Mouse (Mus musculus) small intestine, adult 2 months (tissue): ENCODE measurements around the gene Hspbp1. TPM values are rescaled to one million over a fixed set of nuclear protein-coding genes. Genes with fewer than 3 reads are reported as not detected.

Source experiments
- H3K27ac ChIP-seq: fragments of 200-500 bp; 2 replicates; pipeline ENCODE4 v1.5.1; 2012; ENCODE audit warnings: low read depth, low read length, control low read depth, inconsistent platforms; ENCODE audit not compliant: insufficient read depth
- H3K27me3 ChIP-seq: fragments of 200-500 bp; 2 replicates; pipeline ENCODE4 v1.6.1; 2012; ENCODE audit warnings: mild to moderate bottlenecking, moderate library complexity, low read length, inconsistent platforms; ENCODE audit not compliant: control insufficient read depth, insufficient read depth
- H3K36me3 ChIP-seq: fragments of 200-500 bp; 2 replicates; pipeline ENCODE4 v1.6.1; 2012; ENCODE audit warnings: mild to moderate bottlenecking, low read length, control low read depth, inconsistent platforms; ENCODE audit not compliant: control insufficient read depth, insufficient read depth
- H3K4me1 ChIP-seq: fragments of 200-500 bp; 2 replicates; pipeline ENCODE4 v1.6.1; 2012; ENCODE audit warnings: low read length, inconsistent platforms, mixed read lengths; ENCODE audit not compliant: control insufficient read depth, insufficient read depth, insufficient read length
- H3K4me3 ChIP-seq: fragments of 200-500 bp; 2 replicates; pipeline ENCODE4 v1.5.1; 2012; ENCODE audit warnings: low read depth, mild to moderate bottlenecking, control low read depth, inconsistent platforms, low read length, moderate library complexity
- CTCF ChIP-seq: fragments of 200-500 bp; IDR thresholded peaks from 2 replicates; pipeline ENCODE4 v1.5.1; 2012; ENCODE audit warnings: low read depth, mild to moderate bottlenecking, control low read depth, inconsistent platforms, low read length, moderate library complexity, mixed read lengths; ENCODE audit not compliant: insufficient replicate concordance, insufficient read length; ENCODE audit errors: extremely low read depth
- POLR2A ChIP-seq: fragments of 200-500 bp; IDR thresholded peaks from 2 replicates; pipeline ENCODE4 v1.6.1; 2012; ENCODE audit warnings: low read depth, mild to moderate bottlenecking, control low read depth, inconsistent platforms, low read length, moderate library complexity
- WGBS: fragments of 180-500 bp; shearing (Covaris S2); methylation state at CpG from one replicate; pipeline ENCODE4 v1.1.7; 2018; 5-methylcytosine and 5-hydroxymethylcytosine counted together
- polyA plus RNA-seq: library from polyadenylated mRNA; depleted of rRNA; stranded (reverse); fragments of >200 nt; gene quantifications from 2 replicates; pipeline ENCODE4 v1.2.3, GENCODE M21; 2012

Hspbp1 gene
- polyA plus RNA-seq, 1 experiment: 29.0 TPM

DNA sequence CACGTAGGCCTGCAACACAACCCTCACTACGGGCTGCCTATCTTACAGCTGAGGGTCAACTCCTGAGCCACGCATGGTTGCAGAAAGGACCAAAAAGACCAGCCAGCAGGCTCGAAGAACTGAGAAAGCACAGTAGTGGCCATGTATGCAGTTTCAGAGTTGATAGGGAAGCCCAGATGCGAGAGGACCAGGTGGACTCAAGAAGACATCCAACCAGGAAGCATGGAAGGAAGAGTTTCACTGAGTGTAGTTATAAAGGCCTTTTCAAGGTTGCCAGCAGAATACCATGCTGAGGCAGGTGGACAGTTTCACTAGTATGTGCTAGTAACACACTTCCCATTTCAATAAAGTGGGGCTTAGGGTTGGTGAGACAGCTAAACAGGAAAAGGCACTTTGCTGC, 32.1 kb downstream of the Hspbp1 start:
- Histone ChIP-seq H3K27ac (peak overlapping the region; percentile 93), H3K4me1 (peaks cover 44% of the 10 kb centered on the region; the same call in 1 of the 2 replicates), H3K36me3 (peaks cover 14% of the 10 kb centered on the region), H3K4me3 (no peak overlapping the region), H3K27me3 (no peaks in the 10 kb centered on the region)
- no peak for TF ChIP-seq POLR2A
- 70% methylated on average over 5 of the region's 5 CpGs for WGBS

DNA sequence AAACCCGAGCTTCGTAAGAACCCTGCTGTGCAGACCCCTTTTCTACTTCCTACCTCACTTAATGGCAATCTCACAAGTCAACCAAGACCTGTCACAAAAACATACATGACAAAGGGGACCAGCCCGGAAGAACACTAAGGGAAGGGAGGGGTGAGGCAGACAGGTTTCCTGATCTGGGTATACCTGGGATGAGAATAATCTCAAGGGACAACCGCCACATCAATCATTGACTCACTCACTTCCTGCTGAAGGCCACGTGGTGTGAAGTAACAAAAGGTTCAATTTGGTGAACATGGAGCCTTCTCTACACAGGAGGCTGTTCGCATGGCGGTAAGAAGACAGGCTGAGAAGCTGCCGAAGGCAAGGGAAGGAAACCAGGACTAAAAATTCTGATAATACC, 33.3 kb downstream of the Hspbp1 start:
- peak overlapping the region; percentile 42 for H3K27ac ChIP-seq
- WGBS: 19% methylated on average over 8 of the region's 8 CpGs

DNA sequence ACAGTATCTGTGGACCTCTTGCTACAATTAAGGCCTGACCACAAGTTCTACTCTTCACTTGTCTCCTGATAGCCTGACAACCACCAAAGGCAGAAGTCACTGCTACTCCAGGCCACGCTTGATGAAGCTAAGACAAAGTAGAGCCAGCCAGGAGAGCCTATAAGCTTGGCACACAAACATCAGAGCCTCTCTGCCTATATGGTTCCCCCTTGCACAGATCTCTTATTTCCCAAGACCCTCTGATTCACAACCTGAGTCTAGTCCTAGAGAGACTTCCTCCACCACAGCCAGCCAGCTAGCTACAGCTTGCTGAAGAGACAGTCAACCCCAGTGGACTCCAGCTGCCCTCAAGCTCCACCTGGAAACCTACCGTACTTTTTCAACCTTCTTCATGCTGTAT, 36.9 kb downstream of the Hspbp1 start:
- 68% methylated on average over 2 of the region's 2 CpGs for WGBS
- TF ChIP-seq CTCF: no peak
- TF ChIP-seq POLR2A: no peak
- H3K27ac ChIP-seq: 0 out of 2 replicates have a peak overlapping the region, but pooled peaks have one; percentile 3
- H3K36me3 ChIP-seq: peaks cover 38% of the 10 kb centered on the region
- H3K4me1 ChIP-seq: peaks cover 28% of the 10 kb centered on the region
- H3K27me3 ChIP-seq: no peaks in the 10 kb centered on the region
- no peak overlapping the region for H3K4me3 ChIP-seq

More for the DNA sequence above, 33.3 kb downstream of the Hspbp1 start:
- no peaks in the 10 kb centered on the region for H3K27me3 ChIP-seq
- TF ChIP-seq CTCF: no peak
- H3K36me3 ChIP-seq: peaks cover 18% of the 10 kb centered on the region
- H3K4me3 ChIP-seq: no peak overlapping the region
- peaks cover 39% of the 10 kb centered on the region for H3K4me1 ChIP-seq

DNA sequence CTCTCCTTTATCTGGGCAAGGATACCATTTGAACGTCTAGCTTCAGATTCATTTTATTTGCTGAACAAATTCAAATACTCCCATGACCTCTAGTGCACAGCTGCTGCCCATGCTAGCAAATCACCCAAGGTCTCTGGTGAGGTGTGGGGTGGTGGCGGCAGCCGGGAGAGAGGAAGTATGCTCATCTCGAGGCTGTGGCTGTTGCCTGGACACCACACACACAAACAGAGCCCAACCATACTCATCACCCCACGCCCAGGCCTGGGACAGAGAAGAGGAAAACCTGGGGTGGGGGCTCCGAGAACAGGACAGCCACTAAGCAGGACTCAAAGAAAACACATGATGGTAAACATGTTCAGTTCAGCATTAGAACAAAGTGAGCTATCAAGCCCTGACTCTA, 37.6 kb downstream of the Hspbp1 start:
- Histone ChIP-seq H3K36me3 (peaks cover 37% of the 10 kb centered on the region), H3K27ac (no peak overlapping the region), H3K27me3 (no peaks in the 10 kb centered on the region), H3K4me1 (peaks cover 21% of the 10 kb centered on the region), H3K4me3 (no peak overlapping the region)
- no peak for TF ChIP-seq POLR2A
- TF ChIP-seq CTCF: no peak
- 21% methylated on average over 6 of the region's 6 CpGs for WGBS

DNA sequence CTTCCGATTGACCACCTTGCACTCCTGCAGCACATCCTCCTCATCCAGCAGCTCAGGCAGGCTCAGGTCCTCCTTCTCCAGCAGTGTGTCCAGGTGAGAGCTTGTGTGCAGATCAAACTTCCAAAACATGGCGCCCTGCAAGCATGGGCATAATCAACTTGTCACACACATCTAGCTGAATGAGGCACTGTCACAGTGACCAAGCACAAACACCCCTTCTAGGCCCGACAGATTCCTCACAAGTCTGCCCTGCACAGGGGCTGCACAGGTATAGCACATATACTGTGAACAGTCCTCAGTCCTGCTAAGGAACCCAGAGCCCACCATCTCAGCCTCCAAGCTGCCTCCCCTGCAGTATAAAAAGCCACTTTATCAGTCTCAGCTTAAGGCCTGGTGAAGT, 38.1 kb downstream of the Hspbp1 start:
- H3K36me3 ChIP-seq: peaks cover 41% of the 10 kb centered on the region
- no peak for TF ChIP-seq POLR2A
- TF ChIP-seq CTCF: no peak
- H3K27me3 ChIP-seq: no peaks in the 10 kb centered on the region
- no peak overlapping the region for H3K27ac ChIP-seq
- no peak overlapping the region for H3K4me3 ChIP-seq
- WGBS: 89% methylated on average over 3 of the region's 3 CpGs
- H3K4me1 ChIP-seq: peaks cover 18% of the 10 kb centered on the region

DNA sequence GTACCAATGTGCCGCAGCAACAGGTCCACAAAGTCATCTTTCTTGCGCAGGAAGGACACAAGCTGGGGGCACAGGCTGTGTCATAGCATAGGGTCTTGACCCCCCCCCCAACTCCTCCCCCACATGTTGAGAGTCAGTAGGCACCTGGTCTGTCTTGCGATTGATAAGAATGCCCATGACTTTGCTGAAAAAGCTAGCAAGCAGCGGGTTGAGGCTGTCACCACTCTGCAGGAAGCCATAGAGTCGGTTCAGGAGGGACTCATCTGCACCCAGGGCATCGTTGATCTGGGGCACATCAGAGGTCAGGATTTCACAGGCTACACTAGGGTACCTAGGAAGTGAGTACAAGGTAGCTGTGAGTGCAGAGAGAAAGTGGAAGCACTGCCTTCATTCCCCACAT, 41.6 kb downstream of the Hspbp1 start:
- Histone ChIP-seq H3K27me3 (no peaks in the 10 kb centered on the region), H3K36me3 (peaks cover 70% of the 10 kb centered on the region), H3K4me3 (no peak overlapping the region), H3K27ac (no peak overlapping the region), H3K4me1 (peaks cover 10% of the 10 kb centered on the region)
- WGBS: 88% methylated on average over 6 of the region's 6 CpGs
- TF ChIP-seq CTCF (no peak), POLR2A (no peak)

DNA sequence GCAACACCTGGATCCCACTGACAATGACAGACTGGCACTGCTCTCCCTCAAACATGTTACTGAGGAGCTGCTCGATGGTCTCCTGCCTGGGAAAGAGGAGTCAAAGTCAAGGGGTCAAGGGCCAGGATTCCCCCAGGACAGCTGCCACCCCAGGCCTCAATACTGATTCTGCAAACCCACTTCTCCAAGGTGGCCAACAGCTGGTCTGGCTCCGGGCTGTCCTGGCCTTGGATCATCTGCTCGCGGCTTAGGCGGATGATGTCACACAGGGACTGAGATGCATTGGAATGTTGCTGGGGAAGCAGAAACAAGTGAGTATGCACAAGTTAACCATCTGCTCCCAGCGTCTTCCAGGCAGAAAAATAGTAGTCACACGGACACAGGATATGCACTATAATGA, 42.9 kb downstream of the Hspbp1 start:
- no peak overlapping the region for H3K27ac ChIP-seq
- no peak overlapping the region for H3K4me3 ChIP-seq
- WGBS: 79% methylated on average over 7 of the region's 7 CpGs
- TF ChIP-seq POLR2A (no peak), CTCF (no peak)
- H3K27me3 ChIP-seq: no peaks in the 10 kb centered on the region
- peaks cover 5% of the 10 kb centered on the region; the same call in 1 of the 2 replicates for H3K4me1 ChIP-seq
- peaks cover 76% of the 10 kb centered on the region for H3K36me3 ChIP-seq

DNA sequence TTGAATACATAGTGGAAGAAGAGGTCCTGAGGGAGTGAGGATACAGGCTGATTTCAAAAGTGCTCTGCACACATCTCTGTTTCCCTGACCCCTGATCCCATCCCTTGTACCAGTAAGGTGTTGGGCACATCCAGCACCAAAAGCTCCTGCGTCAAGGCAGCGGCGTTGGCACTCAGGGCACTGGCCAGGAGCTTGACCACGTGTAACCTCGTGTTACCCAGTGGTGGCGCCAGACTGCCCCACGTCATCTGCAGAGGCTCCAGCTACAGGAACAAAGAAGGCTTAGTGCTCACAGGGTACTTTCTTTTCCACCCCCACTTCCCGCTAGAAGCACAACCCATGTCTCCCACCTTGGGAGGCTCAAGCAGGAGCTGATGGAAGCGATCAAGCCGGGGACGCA, 43.7 kb downstream of the Hspbp1 start:
- TF ChIP-seq POLR2A (no peak), CTCF (no peak)
- WGBS: 85% methylated on average over 11 of the region's 11 CpGs
- Histone ChIP-seq H3K27me3 (no peaks in the 10 kb centered on the region), H3K27ac (no peak overlapping the region), H3K4me3 (no peak overlapping the region), H3K4me1 (no peaks in the 10 kb centered on the region), H3K36me3 (peaks cover 77% of the 10 kb centered on the region)
